Mouse (Mus musculus) kidney, adult 9 months (tissue): ENCODE results near the gene Btbd7.

ENCODE experiments used
- DNase-seq: peaks from one replicate; pipeline ENCODE4 v3.0.0; 2022

Btbd7 gene

GRCm38 (mm10) chr12:102878031-102878823 lies at the start of gene Btbd7:
Gene Btbd7 (minus strand): TSS chr12:102878471.
- DNase-seq, result peak; percentile 96

GRCm38 (mm10) chr12:102916073-102916472 lies 37.8 kb upstream of the Btbd7 start:
- DNase-seq, result no peak

GRCm38 (mm10) chr12:102908191-102908590 lies 29.9 kb upstream of the Btbd7 start:
- DNase-seq, result no peak

GRCm38 (mm10) chr12:102899091-102899490 lies 20.8 kb upstream of the Btbd7 start, which contains the start of gene Cox8c:
Gene Cox8c (plus strand): TSS chr12:102899316.
- no peak for DNase-seq

GRCm38 (mm10) chr12:102888568-102888967 lies 10.3 kb upstream of the Btbd7 start:
- no peak for DNase-seq

- DNase-seq, result no peak
Measured at GRCm38 (mm10) chr12:102887366-102887765, 9.1 kb upstream of the Btbd7 start.

- DNase-seq, result no peak
Measured at GRCm38 (mm10) chr12:102885735-102886134, 7.5 kb upstream of the Btbd7 start.

- peak; percentile 32 for DNase-seq
Measured at GRCm38 (mm10) chr12:102878901-102879300, 630 bp upstream of the Btbd7 start.

- peak; percentile 34 for DNase-seq
Measured at GRCm38 (mm10) chr12:102877301-102878030, 805 bp downstream of the Btbd7 start.

- DNase-seq, result no peak
Measured at GRCm38 (mm10) chr12:102870527-102870926, 7.7 kb downstream of the Btbd7 start.

GRCm38 (mm10) chr12:102869802-102870201 lies 8.5 kb downstream of the Btbd7 start:
- DNase-seq, result no peak

GRCm38 (mm10) chr12:102860806-102861205 lies 17.5 kb downstream of the Btbd7 start:
- no peak for DNase-seq

- DNase-seq, result no peak
Measured at GRCm38 (mm10) chr12:102838271-102838670, 40.0 kb downstream of the Btbd7 start.

- DNase-seq, result no peak
Measured at GRCm38 (mm10) chr12:102832746-102833300, 45.4 kb downstream of the Btbd7 start.

GRCm38 (mm10) chr12:102831888-102832287 lies 46.4 kb downstream of the Btbd7 start:
- no peak for DNase-seq

- no peak for DNase-seq
Measured at GRCm38 (mm10) chr12:102827119-102827518, 51.2 kb downstream of the Btbd7 start.

GRCm38 (mm10) chr12:102826399-102826798 lies 51.9 kb downstream of the Btbd7 start:
- DNase-seq, result no peak

- no peak for DNase-seq
Measured at GRCm38 (mm10) chr12:102814858-102815257, 63.4 kb downstream of the Btbd7 start.

- DNase-seq, result no peak
Measured at GRCm38 (mm10) chr12:102799528-102799927, 78.7 kb downstream of the Btbd7 start.

GRCm38 (mm10) chr12:102787927-102788326 lies 90.3 kb downstream of the Btbd7 start:
- no peak for DNase-seq

GRCm38 (mm10) chr12:102785593-102785985 lies 92.7 kb downstream of the Btbd7 start:
- no peak for DNase-seq

GRCm38 (mm10) chr12:102784899-102785592 lies 93.2 kb downstream of the Btbd7 start:
- DNase-seq, result no peak

GRCm38 (mm10) chr12:102782841-102783240 lies 95.4 kb downstream of the Btbd7 start:
- no peak for DNase-seq
